Comparison of ENCODE assay signal across 31 mouse cellular contexts in the genomic region with DNA sequence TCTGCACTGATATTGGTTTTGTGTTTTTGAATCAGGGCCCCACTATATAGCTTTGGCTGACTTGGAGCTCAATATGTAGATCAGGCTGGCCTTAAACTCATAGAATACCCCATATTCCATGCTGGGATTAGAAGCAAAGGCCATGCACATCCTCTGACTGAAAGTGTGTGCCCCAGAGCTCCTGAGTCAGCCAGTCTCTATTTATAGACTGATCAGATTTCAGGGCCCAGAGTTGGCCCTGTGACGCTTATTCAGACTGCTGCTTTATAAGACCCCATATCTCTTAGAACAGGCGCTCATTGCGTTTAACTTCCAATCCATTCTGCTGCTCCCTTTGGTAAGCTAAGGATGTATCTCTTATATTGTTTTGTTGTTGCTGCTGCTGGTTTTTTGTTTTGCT. TPM values are rescaled to one million over a fixed set of nuclear protein-coding genes. Genes with fewer than 3 reads are reported as not detected.
DNase-seq lines count a peak whose midpoint lies in the region; ATAC-seq and TF ChIP-seq lines count a peak whose summit lies in the region.
"Had no signal": no experiment of that assay in that cellular context is flagged by ENCODE, and none has a peak within 500 bp of the region (broad histone marks: within the 10 kb centered on the region; RNA-seq: fewer than 3 reads in every experiment).

No protein-coding gene starts in this region.

- 33% methylated on average over 3 of the region's 3 CpGs for WGBS in heart, embryonic 12.5 days
- 78% methylated on average over 3 of the region's 3 CpGs for WGBS in kidney, embryonic 14.5 days

- H3K27me3 ChIP-seq in heart, embryonic 12.5 days (replicated peaks) = no peaks in the 10 kb centered on the region
- no peaks in the 10 kb centered on the region for H3K27me3 ChIP-seq in ES-Bruce4 (ENCODE audit: control insufficient read depth, insufficient read depth, low read length, poor library complexity, severe bottlenecking)
- no peaks in the 10 kb centered on the region for H3K27me3 ChIP-seq in kidney, embryonic 14.5 days (ENCODE audit: control insufficient read depth, insufficient read depth, low read length)
- H3K27me3 ChIP-seq: CH12.LX; embryonic facial prominence, embryonic 12.5 days; embryonic facial prominence, embryonic 15.5 days; heart, embryonic 15.5 days; kidney, embryonic 15.5 days had no signal

- intact Hi-C loops in gastrocnemius, adult 2 months (cut with DNase I) = no loop called here
- intact Hi-C loops in heart, postnatal 25 days (cut with DNase I) = no loop called here

- H3K4me3 ChIP-seq in gastrocnemius, adult 2 months = peak overlapping the region; percentile 79
- no peak overlapping the region for H3K4me3 ChIP-seq in heart, embryonic 12.5 days
- H3K4me3 ChIP-seq in ES-Bruce4 (ENCODE audit: low read depth, low read length) = no peak overlapping the region
- H3K4me3 ChIP-seq in kidney, embryonic 14.5 days (ENCODE audit: low read length) = no peak overlapping the region
- H3K4me3 ChIP-seq: embryonic facial prominence, embryonic 12.5 days; embryonic facial prominence, embryonic 15.5 days; heart, adult 2 months; heart, embryonic 10.5 days; heart, embryonic 15.5 days; kidney, embryonic 15.5 days had no signal

- TF ChIP-seq POLR2A in ES-Bruce4 (IDR thresholded peaks at IDR 0.05; ENCODE audit: insufficient read depth, low read length) = no peak

- no peaks in the 10 kb centered on the region; the same call in 1 of the 2 replicates for H3K9me3 ChIP-seq in heart, embryonic 12.5 days (replicated peaks)
- H3K9me3 ChIP-seq in ES-Bruce4 (replicated peaks; ENCODE audit: control insufficient read depth, insufficient read depth, low read length, poor library complexity, severe bottlenecking) = no peaks in the 10 kb centered on the region
- no peaks in the 10 kb centered on the region for H3K9me3 ChIP-seq in kidney, embryonic 14.5 days (ENCODE audit: control insufficient read depth, low read length)
- H3K9me3 ChIP-seq: embryonic facial prominence, embryonic 12.5 days; embryonic facial prominence, embryonic 15.5 days; heart, embryonic 10.5 days; heart, embryonic 15.5 days; kidney, embryonic 15.5 days had no signal

- H3K9ac ChIP-seq in heart, embryonic 12.5 days = no peak overlapping the region
- H3K9ac ChIP-seq in ES-Bruce4 (ENCODE audit: low read depth, poor library complexity, severe bottlenecking) = no peak overlapping the region
- no peak overlapping the region for H3K9ac ChIP-seq in kidney, embryonic 14.5 days (ENCODE audit: low read depth, low read length)
- H3K9ac ChIP-seq: embryonic facial prominence, embryonic 12.5 days; embryonic facial prominence, embryonic 15.5 days; forebrain, postnatal 0 days; heart, embryonic 15.5 days; hindbrain, embryonic 14.5 days; kidney, embryonic 15.5 days had no signal

- peaks cover 9% of the 10 kb centered on the region for H3K4me1 ChIP-seq in heart, embryonic 12.5 days (replicated peaks)
- H3K4me1 ChIP-seq in ES-Bruce4 (ENCODE audit: control insufficient read depth, insufficient read depth, low read length) = no peaks in the 10 kb centered on the region
- no peaks in the 10 kb centered on the region for H3K4me1 ChIP-seq in kidney, embryonic 14.5 days (ENCODE audit: control insufficient read depth, insufficient read depth, low read length)
- H3K4me1 ChIP-seq: embryonic facial prominence, embryonic 12.5 days; embryonic facial prominence, embryonic 15.5 days; kidney, embryonic 15.5 days had no signal

- peak overlapping the region; percentile 95 for H3K27ac ChIP-seq in gastrocnemius, adult 2 months
- H3K27ac ChIP-seq in heart, embryonic 12.5 days (ENCODE audit: poor library complexity, severe bottlenecking) = peak overlapping the region; percentile 49; the same call in 1 of the 2 replicates
- 0 out of 2 replicates have a peak overlapping the region, but pooled peaks have one; percentile 28 for H3K27ac ChIP-seq in ES-Bruce4 (ENCODE audit: insufficient read depth, low read length)
- no peak overlapping the region for H3K27ac ChIP-seq in kidney, embryonic 14.5 days (ENCODE audit: low read depth, low read length)
- H3K27ac ChIP-seq: embryonic facial prominence, embryonic 12.5 days; embryonic facial prominence, embryonic 15.5 days; heart, adult 2 months; heart, embryonic 10.5 days; heart, embryonic 15.5 days; hindbrain, embryonic 14.5 days; hindbrain, postnatal 0 days; kidney, embryonic 15.5 days had no signal

- ATAC-seq in heart, embryonic 12.5 days (ENCODE audit: insufficient number of reproducible peaks, low FRiP score) = no peak
- ATAC-seq in kidney, embryonic 14.5 days (ENCODE audit: low FRiP score, low TSS enrichment) = no peak
- ATAC-seq: forebrain, embryonic 14.5 days; forebrain, postnatal 0 days; hindbrain, postnatal 0 days; inflammation-experienced regulatory T-cells, adult 6 months; intestine, embryonic 16.5 days had no signal

- H3K4me2 ChIP-seq in heart, embryonic 12.5 days = peak overlapping the region; percentile 11; the same call in 1 of the 2 replicates
- no peak overlapping the region for H3K4me2 ChIP-seq in kidney, embryonic 14.5 days (replicated peaks; ENCODE audit: low read depth, low read length)
- H3K4me2 ChIP-seq: embryonic facial prominence, embryonic 12.5 days; embryonic facial prominence, embryonic 15.5 days; heart, embryonic 15.5 days; hindbrain, embryonic 14.5 days; kidney, embryonic 15.5 days had no signal

- TF ChIP-seq CTCF in gastrocnemius, adult 2 months (IDR thresholded peaks at IDR 0.05) = no peak
- TF ChIP-seq CTCF in ES-Bruce4 (IDR thresholded peaks at IDR 0.05; ENCODE audit: low read depth, low read length) = no peak

- no peak for TF ChIP-seq EP300 in ES-Bruce4 (IDR thresholded peaks at IDR 0.05; ENCODE audit: insufficient read depth, low read depth, low read length)

- H3K36me3 ChIP-seq in heart, embryonic 12.5 days = peaks cover 17% of the 10 kb centered on the region
- H3K36me3 ChIP-seq in ES-Bruce4 (ENCODE audit: control insufficient read depth, insufficient read depth, low read length, poor library complexity, severe bottlenecking) = peaks cover 2% of the 10 kb centered on the region; the same call in 1 of the 2 replicates
- peaks cover 6% of the 10 kb centered on the region; the same call in 1 of the 2 replicates for H3K36me3 ChIP-seq in kidney, embryonic 14.5 days (ENCODE audit: control insufficient read depth, insufficient read depth, low read length)

- DNase-seq in gastrocnemius, adult 2 months = peak; percentile 44
- no peak for DNase-seq in gastrocnemius, postnatal 4 days (ENCODE audit: low spot score in 2 of 2)
- DNase-seq in heart, postnatal 25 days (ENCODE audit: low spot score) = no peak
- DNase-seq: adrenal gland, adult 2 months; adrenal gland, postnatal 14 days; B cell, adult 2 months; cerebellum, adult 11 months; cerebellum, adult 2 months; cerebellum, adult 9-11 months; cerebellum, postnatal 25 days; forebrain, postnatal 0 days; gastrocnemius, postnatal 14 days; heart, adult 2 months; heart, postnatal 4 days; kidney, adult 2 months had no signal

RNA-seq across cellular contexts. Expression of a gene that starts 17.1 kb away (rescaled TPM):
- 10 to 100 TPM; 35.0 to 46.8 TPM for total RNA-seq in gastrocnemius, adult 2 months (2021)
- total RNA-seq in gastrocnemius, postnatal 4 days (2021) = 10 to 100 TPM; 32.8 to 36.6 TPM
- 19.6 and 21.9 TPM in 2 replicates for polyA plus RNA-seq in heart, embryonic 12.5 days (2016; fragmentation: Nextera tagmentation; extraction: Ambion mirVana)
- total RNA-seq in heart, postnatal 25 days (2021) = 10 to 100 TPM; 14.3 to 14.4 TPM
- 20.8 and 24.1 TPM in 2 replicates for polyA plus RNA-seq in ES-Bruce4 (2011; ENCODE audit: insufficient read depth, insufficient read length, low read depth, missing spikeins)
- 21.6 and 28.8 TPM in 2 replicates for polyA plus RNA-seq in kidney, embryonic 14.5 days (2014; fragmentation: Nextera tagmentation; extraction: Ambion mirVana)

RNA-seq across cellular contexts. Expression of a gene that starts 38.1 kb away (rescaled TPM):
- total RNA-seq in gastrocnemius, adult 2 months (2021) = 1 to 10 TPM; 2.4 to 3.8 TPM
- 10 to 100 TPM; 41.7 to 43.6 TPM for total RNA-seq in gastrocnemius, postnatal 4 days (2021)
- polyA plus RNA-seq in heart, embryonic 12.5 days (2016; fragmentation: Nextera tagmentation; extraction: Ambion mirVana) = 2.1 and 2.2 TPM in 2 replicates
- total RNA-seq in heart, postnatal 25 days (2021) = 1 to 10 TPM; 3.9 to 4.3 TPM
- polyA plus RNA-seq in ES-Bruce4 (2011; ENCODE audit: insufficient read depth, insufficient read length, low read depth, missing spikeins) = 0.58 and 0.70 TPM in 2 replicates
- 3.1 TPM in 2 replicates for polyA plus RNA-seq in kidney, embryonic 14.5 days (2014; fragmentation: Nextera tagmentation; extraction: Ambion mirVana)
- total RNA-seq: CH12.LX; common myeloid progenitor, adult 5-6 weeks; MEL had no signal

RNA-seq across cellular contexts. Expression of a gene that starts 43.6 kb away (rescaled TPM):
- total RNA-seq in gastrocnemius, adult 2 months (2021) = 10 to 100 TPM; 39.4 to 50.8 TPM
- total RNA-seq in gastrocnemius, postnatal 4 days (2021) = 10 to 100 TPM; 33.5 to 39.1 TPM
- polyA plus RNA-seq in heart, embryonic 12.5 days (2016; fragmentation: Nextera tagmentation; extraction: Ambion mirVana) = 14.7 and 15.1 TPM in 2 replicates
- 10 to 100 TPM; 33.0 to 35.4 TPM for total RNA-seq in heart, postnatal 25 days (2021)
- polyA plus RNA-seq in ES-Bruce4 (2011; ENCODE audit: insufficient read depth, insufficient read length, low read depth, missing spikeins) = 10.0 and 10.2 TPM in 2 replicates
- polyA plus RNA-seq in kidney, embryonic 14.5 days (2014; fragmentation: Nextera tagmentation; extraction: Ambion mirVana) = 8.6 and 11.2 TPM in 2 replicates

Comparison
In these comparisons a context has a peak if more than half of its experiments do, and no peak if none do; other contexts are left out.
1. RNA of a gene that starts 38.1 kb away (total RNA-seq): 41.7 to 43.6 TPM in gastrocnemius, postnatal 4 days; 3.9 to 4.3 TPM in heart, postnatal 25 days and 2.4 to 3.8 TPM in gastrocnemius, adult 2 months; every median in the first group is over 4 times any median in the second.